Mouse (Mus musculus): ENCODE data around the gene Dock11.

Gene Dock11

DNA sequence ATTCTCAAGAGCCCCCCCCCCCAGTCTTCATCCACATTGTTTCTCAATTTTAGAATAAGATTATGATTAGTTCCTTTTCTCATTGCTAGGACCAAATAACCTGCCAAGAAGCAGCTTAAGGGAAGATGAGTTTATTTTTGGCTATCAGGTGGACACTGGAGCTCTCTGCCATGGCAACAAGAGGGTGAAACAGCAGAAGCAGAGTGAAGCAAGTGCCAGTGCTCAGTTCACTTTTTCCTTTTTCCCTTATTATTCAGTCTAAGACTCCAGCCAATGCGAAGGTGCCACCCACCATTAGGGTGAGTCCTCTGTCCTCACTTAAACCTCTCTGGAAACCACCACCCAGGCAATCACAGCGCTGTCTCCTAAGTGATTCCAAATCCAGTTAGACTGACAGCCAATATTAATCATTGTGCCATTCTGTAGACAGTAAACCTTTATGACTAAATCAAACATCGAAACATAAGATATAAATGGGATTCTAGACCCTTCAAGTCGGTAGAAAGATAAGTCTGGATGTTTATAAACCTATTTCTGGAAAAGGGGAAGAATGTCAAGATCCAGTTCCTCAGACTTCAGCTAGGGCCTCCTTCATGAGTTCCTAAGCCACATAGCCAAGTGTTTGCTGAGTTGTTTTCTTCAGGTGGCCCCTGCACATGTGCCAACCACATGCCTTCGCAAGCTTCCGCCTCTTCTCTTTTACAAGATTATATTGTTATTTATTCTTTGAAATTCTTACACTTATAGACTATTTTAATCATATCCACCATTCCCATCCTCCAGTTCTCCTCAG, 200.0 kb downstream of the Dock11 start:
- DNase-seq (ENCODE audit: low read depth in 2 of 2, low spot score in 2 of 2), result no peak

DNA sequence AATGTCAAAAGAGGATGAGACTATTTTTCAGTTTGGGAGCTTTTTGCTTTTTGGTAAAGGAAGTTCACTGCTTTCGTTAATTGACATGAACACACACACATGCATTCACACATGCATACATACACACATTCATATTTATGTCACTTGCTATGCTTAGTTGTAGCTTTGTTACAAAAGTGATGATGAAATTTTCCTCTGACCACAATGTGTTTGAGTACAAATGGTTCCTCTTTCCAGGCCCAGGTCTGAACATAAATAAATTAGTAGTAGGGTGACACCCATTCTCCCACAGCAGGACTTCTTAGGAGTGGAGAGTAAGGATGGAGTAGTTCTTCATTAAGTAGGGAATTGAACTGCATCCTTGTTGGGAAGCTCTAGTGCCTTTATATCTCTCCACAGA, 212.3 kb downstream of the Dock11 start:
- DNase-seq (ENCODE audit: low read depth in 2 of 2, low spot score in 2 of 2), result no peak

DNA sequence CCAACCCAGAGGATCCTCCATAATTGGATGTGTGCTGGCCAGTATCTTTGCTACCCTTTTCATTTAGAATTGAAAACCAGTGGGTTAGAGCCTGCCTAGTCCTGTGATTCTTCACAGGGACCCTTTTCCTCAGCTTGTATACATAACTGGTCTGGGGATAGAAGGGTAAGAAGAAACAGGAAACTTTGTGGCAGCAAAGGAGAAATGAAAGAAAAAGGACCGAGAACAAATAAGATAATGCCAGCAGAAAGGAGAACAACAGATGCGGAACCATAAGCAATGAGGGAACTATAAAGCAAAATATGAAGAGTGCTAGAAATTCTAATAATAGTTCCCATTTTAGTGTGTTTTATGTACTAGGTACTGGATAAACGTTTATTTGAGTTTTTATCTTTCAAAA, 212.7 kb downstream of the Dock11 start:
- DNase-seq (ENCODE audit: low read depth in 2 of 2, low spot score in 2 of 2), result no peak

DNA sequence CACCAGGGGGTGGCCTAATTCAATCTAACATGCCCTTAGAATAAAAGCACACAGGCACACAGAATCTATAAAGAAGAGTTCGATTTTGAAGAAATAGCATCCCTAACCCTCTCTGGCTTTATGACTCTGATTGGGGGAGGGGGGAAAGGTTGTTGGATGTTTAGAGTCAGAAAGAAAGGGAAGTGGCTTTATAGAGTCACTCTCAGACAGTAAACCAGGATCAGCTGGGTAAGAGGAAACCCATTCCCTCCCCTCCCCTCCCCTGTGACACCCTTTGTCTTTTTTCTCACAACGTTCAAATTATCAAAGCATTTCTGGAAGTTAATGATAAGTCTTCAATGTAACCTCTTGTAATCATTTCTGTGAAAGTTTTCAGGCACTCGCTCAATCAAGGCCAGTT, 220.0 kb downstream of the Dock11 start:
- DNase-seq (ENCODE audit: low read depth in 2 of 2, low spot score in 2 of 2), result no peak

DNA sequence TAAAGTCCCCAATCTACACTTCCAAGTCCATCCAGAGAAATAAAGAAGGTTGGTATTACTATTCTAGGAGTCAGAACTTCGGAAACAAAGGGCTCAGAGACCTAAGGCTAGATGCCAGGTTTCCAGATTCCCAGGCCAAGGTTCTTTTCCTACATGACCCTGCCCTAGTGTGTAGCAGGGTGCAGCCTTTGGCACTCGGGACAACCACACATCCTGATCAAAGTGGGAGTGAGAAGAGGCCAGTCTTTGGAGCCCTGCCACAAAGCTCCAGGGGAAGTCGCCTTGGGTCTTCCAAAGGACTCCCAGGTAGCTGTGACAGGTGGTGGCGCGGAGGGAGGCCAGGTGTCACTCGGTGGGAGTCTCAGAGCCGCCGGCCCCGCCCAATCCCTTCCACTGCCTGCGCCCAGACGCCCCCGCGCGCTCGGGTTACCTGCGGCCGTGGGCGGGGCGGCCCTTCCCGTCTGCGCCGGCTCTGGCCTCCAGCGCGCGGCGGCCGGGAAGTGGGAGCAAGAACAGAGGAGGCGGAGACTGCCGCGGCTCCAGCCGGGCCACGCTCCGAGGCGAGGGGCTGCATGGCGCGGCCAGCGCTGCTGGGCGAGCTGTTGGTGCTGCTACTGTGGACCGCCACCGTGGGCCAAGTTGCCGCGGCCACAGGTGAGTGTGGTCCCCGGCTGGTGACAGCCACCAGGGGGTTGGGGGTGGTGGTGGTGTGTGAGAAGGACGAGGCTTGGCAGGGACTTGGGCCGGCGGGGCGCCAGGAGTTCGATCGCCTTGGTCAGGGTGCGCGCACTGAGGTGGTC, 223.2 kb downstream of the Dock11 start, which contains the start of gene Il13ra1:
Gene Il13ra1 (plus strand): TSS at position 489 of the 800 bp plus-strand sequence.
- no peak for DNase-seq (ENCODE audit: low read depth in 2 of 2, low spot score in 2 of 2)

DNA sequence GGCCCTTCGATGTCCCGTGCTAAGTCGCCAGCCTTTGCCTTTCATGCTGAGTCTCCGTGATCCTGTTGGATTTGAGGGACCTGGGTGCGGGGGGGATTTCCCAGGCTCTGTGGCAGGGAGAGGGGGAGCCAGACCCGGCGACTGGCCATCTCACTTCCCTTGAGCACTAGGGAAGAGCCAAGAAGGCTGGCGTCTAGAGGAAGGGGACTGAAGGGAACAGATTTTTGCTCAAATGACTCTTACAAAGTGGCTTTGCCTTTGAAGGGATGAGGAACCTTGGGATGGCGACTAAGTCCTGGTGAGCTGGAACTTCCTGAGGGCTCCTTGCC, 223.8 kb downstream of the Dock11 start:
- no peak for DNase-seq (ENCODE audit: low read depth in 2 of 2, low spot score in 2 of 2)

DNA sequence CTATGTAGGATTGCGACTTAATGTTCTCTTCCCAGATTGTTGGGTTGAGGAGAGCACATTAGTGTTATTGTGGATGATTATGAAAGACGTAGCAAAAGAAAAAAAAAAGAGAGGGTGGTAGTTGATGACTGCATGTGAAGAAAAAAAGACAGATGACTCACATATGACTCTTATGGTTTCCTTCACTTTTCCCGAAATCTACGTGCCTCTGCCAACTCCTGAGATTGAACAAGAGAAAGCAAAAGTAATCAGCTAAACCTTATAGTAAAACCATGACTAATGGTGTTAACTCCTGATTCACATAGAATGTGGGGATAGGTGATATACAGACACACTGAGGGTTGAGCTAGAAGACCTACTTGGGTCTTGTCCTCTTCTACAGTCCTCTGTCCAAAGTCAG, 226.5 kb downstream of the Dock11 start:
- DNase-seq (ENCODE audit: low read depth in 2 of 2, low spot score in 2 of 2), result no peak
